Mouse (Mus musculus): ENCODE measurements at regions not wholly inside any gene's neighbourhood (a gene's known extent, or its start where the extent isn't known, plus 50 kb on each side); places are given as distances from the start of the nearest gene placed in this dataset.

GRCm38 (mm10) chr11:65475302-65475701 lies 205.5 kb upstream of the Myocd start:
- ATAC-seq (replicated peaks; ENCODE audit: low FRiP score, low TSS enrichment, low read depth): no peak
- 30% methylated on average over 12 of the region's 12 CpGs for WGBS
- Histone ChIP-seq H3K36me3 (ENCODE audit: control insufficient read depth, insufficient read depth, low read length) (no peaks in the 10 kb centered on the region), H3K27me3 (replicated peaks; ENCODE audit: control insufficient read depth, insufficient read depth, low read length) (no peaks in the 10 kb centered on the region), H3K4me1 (replicated peaks; ENCODE audit: control insufficient read depth, insufficient read depth, low read length) (peaks cover 8% of the 10 kb centered on the region; the same call in 1 of the 2 replicates), H3K27ac (ENCODE audit: low read depth) (peak overlapping the region; percentile 69; the same call in 1 of the 2 replicates), H3K9me3 (ENCODE audit: control insufficient read depth, low read length) (no peaks in the 10 kb centered on the region), H3K9ac (ENCODE audit: low read length) (no peak overlapping the region), H3K4me3 (ENCODE audit: low read depth, low read length) (no peak overlapping the region), H3K4me2 (ENCODE audit: low read length) (no peak overlapping the region)
- DNase-seq (ENCODE audit: low spot score): peak; percentile 62

GRCm38 (mm10) chr11:65469762-65470741 lies 200.3 kb upstream of the Myocd start:
- Histone ChIP-seq H3K9me3 (ENCODE audit: control insufficient read depth, low read length) (no peaks in the 10 kb centered on the region), H3K27ac (ENCODE audit: low read depth) (peak overlapping the region; percentile 51), H3K36me3 (ENCODE audit: control insufficient read depth, insufficient read depth, low read length) (no peaks in the 10 kb centered on the region), H3K9ac (ENCODE audit: low read length) (no peak overlapping the region), H3K4me3 (ENCODE audit: low read depth, low read length) (no peak overlapping the region), H3K4me1 (replicated peaks; ENCODE audit: control insufficient read depth, insufficient read depth, low read length) (no peaks in the 10 kb centered on the region), H3K27me3 (replicated peaks; ENCODE audit: control insufficient read depth, insufficient read depth, low read length) (no peaks in the 10 kb centered on the region), H3K4me2 (ENCODE audit: low read length) (no peak overlapping the region)
- no peak for DNase-seq (ENCODE audit: low spot score)
- ATAC-seq (replicated peaks; ENCODE audit: low FRiP score, low TSS enrichment, low read depth): peak; percentile 72
- 43% methylated on average over 9 of the region's 9 CpGs for WGBS

- Histone ChIP-seq H3K4me2 (ENCODE audit: low read length) (no peak overlapping the region), H3K27me3 (replicated peaks; ENCODE audit: control insufficient read depth, insufficient read depth, low read length) (no peaks in the 10 kb centered on the region), H3K9ac (ENCODE audit: low read length) (no peak overlapping the region), H3K9me3 (ENCODE audit: control insufficient read depth, low read length) (no peaks in the 10 kb centered on the region), H3K4me3 (ENCODE audit: low read depth, low read length) (no peak overlapping the region), H3K36me3 (ENCODE audit: control insufficient read depth, insufficient read depth, low read length) (no peaks in the 10 kb centered on the region), H3K27ac (ENCODE audit: low read depth) (peak overlapping the region; percentile 23; the same call in 1 of the 2 replicates), H3K4me1 (replicated peaks; ENCODE audit: control insufficient read depth, insufficient read depth, low read length) (0 out of 2 replicates have a peak, but pooled peaks cover 4% of the 10 kb centered on the region)
- ATAC-seq (replicated peaks; ENCODE audit: low FRiP score, low TSS enrichment, low read depth): no peak
- WGBS: 39% methylated on average over 4 of the region's 4 CpGs
- no peak for DNase-seq (ENCODE audit: low spot score)
These were observed 191.3 kb upstream of the Myocd start for GRCm38 (mm10) chr11:65461044-65461443.

GRCm38 (mm10) chr11:65448436-65448835 lies 178.6 kb upstream of the Myocd start:
- 86% methylated on average over 3 of the region's 3 CpGs for WGBS
- H3K27me3 ChIP-seq (replicated peaks; ENCODE audit: control insufficient read depth, insufficient read depth, low read length): no peaks in the 10 kb centered on the region
- no peak overlapping the region for H3K27ac ChIP-seq (ENCODE audit: low read depth)
- ATAC-seq (replicated peaks; ENCODE audit: low FRiP score, low TSS enrichment, low read depth): no peak
- no peak overlapping the region for H3K4me2 ChIP-seq (ENCODE audit: low read length)
- no peak overlapping the region for H3K9ac ChIP-seq (ENCODE audit: low read length)
- H3K4me3 ChIP-seq (ENCODE audit: low read depth, low read length): no peak overlapping the region
- no peaks in the 10 kb centered on the region for H3K4me1 ChIP-seq (replicated peaks; ENCODE audit: control insufficient read depth, insufficient read depth, low read length)
- H3K9me3 ChIP-seq (ENCODE audit: control insufficient read depth, low read length): no peaks in the 10 kb centered on the region
- H3K36me3 ChIP-seq (ENCODE audit: control insufficient read depth, insufficient read depth, low read length): no peaks in the 10 kb centered on the region
- DNase-seq (ENCODE audit: low spot score): no peak

- no peak overlapping the region for H3K4me2 ChIP-seq (ENCODE audit: low read length)
- DNase-seq (ENCODE audit: low spot score) (no peak), ATAC-seq (replicated peaks; ENCODE audit: low FRiP score, low TSS enrichment, low read depth) (no peak)
- no peak overlapping the region for H3K4me3 ChIP-seq (ENCODE audit: low read depth, low read length)
- no peaks in the 10 kb centered on the region; the same call in 1 of the 2 replicates for H3K4me1 ChIP-seq (replicated peaks; ENCODE audit: control insufficient read depth, insufficient read depth, low read length)
- no peak overlapping the region for H3K9ac ChIP-seq (ENCODE audit: low read length)
- no peaks in the 10 kb centered on the region for H3K36me3 ChIP-seq (ENCODE audit: control insufficient read depth, insufficient read depth, low read length)
- 65% methylated on average over 11 of the region's 11 CpGs for WGBS
- no peaks in the 10 kb centered on the region for H3K9me3 ChIP-seq (ENCODE audit: control insufficient read depth, low read length)
- no peak overlapping the region for H3K27ac ChIP-seq (ENCODE audit: low read depth)
- no peaks in the 10 kb centered on the region for H3K27me3 ChIP-seq (replicated peaks; ENCODE audit: control insufficient read depth, insufficient read depth, low read length)
These were observed 173.8 kb upstream of the Myocd start for GRCm38 (mm10) chr11:65443466-65444024.

- Histone ChIP-seq H3K27ac (ENCODE audit: low read depth) (peak overlapping the region; percentile 64; the same call in 1 of the 2 replicates), H3K4me2 (ENCODE audit: low read length) (no peak overlapping the region), H3K9me3 (ENCODE audit: control insufficient read depth, low read length) (no peaks in the 10 kb centered on the region), H3K9ac (ENCODE audit: low read length) (no peak overlapping the region), H3K36me3 (ENCODE audit: control insufficient read depth, insufficient read depth, low read length) (no peaks in the 10 kb centered on the region), H3K4me3 (ENCODE audit: low read depth, low read length) (no peak overlapping the region), H3K4me1 (replicated peaks; ENCODE audit: control insufficient read depth, insufficient read depth, low read length) (no peaks in the 10 kb centered on the region; the same call in 1 of the 2 replicates), H3K27me3 (replicated peaks; ENCODE audit: control insufficient read depth, insufficient read depth, low read length) (no peaks in the 10 kb centered on the region)
- DNase-seq (ENCODE audit: low spot score) (no peak), ATAC-seq (replicated peaks; ENCODE audit: low FRiP score, low TSS enrichment, low read depth) (no peak)
- WGBS: 32% methylated on average over 4 of the region's 4 CpGs
These were observed 165.9 kb upstream of the Myocd start for GRCm38 (mm10) chr11:65435699-65436161.

GRCm38 (mm10) chr11:65421889-65422288 lies 152.1 kb upstream of the Myocd start:
- H3K27me3 ChIP-seq (replicated peaks; ENCODE audit: control insufficient read depth, insufficient read depth, low read length): no peaks in the 10 kb centered on the region
- H3K4me1 ChIP-seq (replicated peaks; ENCODE audit: control insufficient read depth, insufficient read depth, low read length): peaks cover 7% of the 10 kb centered on the region; the same call in 1 of the 2 replicates
- DNase-seq (ENCODE audit: low spot score) (no peak), ATAC-seq (replicated peaks; ENCODE audit: low FRiP score, low TSS enrichment, low read depth) (no peak)
- H3K4me3 ChIP-seq (ENCODE audit: low read depth, low read length): no peak overlapping the region
- no peak overlapping the region for H3K4me2 ChIP-seq (ENCODE audit: low read length)
- no peaks in the 10 kb centered on the region for H3K9me3 ChIP-seq (ENCODE audit: control insufficient read depth, low read length)
- H3K27ac ChIP-seq (ENCODE audit: low read depth): no peak overlapping the region
- H3K36me3 ChIP-seq (ENCODE audit: control insufficient read depth, insufficient read depth, low read length): no peaks in the 10 kb centered on the region
- 10% methylated on average over 1 of the region's 1 CpGs for WGBS
- H3K9ac ChIP-seq (ENCODE audit: low read length): no peak overlapping the region

GRCm38 (mm10) chr11:65408621-65409020 lies 138.8 kb upstream of the Myocd start:
- Histone ChIP-seq H3K27ac (ENCODE audit: low read depth) (no peak overlapping the region), H3K9ac (ENCODE audit: low read length) (no peak overlapping the region), H3K4me2 (ENCODE audit: low read length) (no peak overlapping the region), H3K4me3 (ENCODE audit: low read depth, low read length) (no peak overlapping the region), H3K36me3 (ENCODE audit: control insufficient read depth, insufficient read depth, low read length) (no peaks in the 10 kb centered on the region), H3K4me1 (replicated peaks; ENCODE audit: control insufficient read depth, insufficient read depth, low read length) (no peaks in the 10 kb centered on the region), H3K9me3 (ENCODE audit: control insufficient read depth, low read length) (no peaks in the 10 kb centered on the region), H3K27me3 (replicated peaks; ENCODE audit: control insufficient read depth, insufficient read depth, low read length) (no peaks in the 10 kb centered on the region)
- ATAC-seq (replicated peaks; ENCODE audit: low FRiP score, low TSS enrichment, low read depth) (no peak), DNase-seq (ENCODE audit: low spot score) (no peak)
- WGBS: 76% methylated on average over 1 of the region's 1 CpGs

All from intestine, embryonic 14.5 days (tissue).